Mouse (Mus musculus) layer of hippocampus, postnatal 10 days (tissue): ENCODE results near the gene Pex3. TPM values are rescaled to one million over a fixed set of nuclear protein-coding genes. Genes with fewer than 3 reads are reported as not detected.
A peak's percentile ranks its signal among the peaks of the same experiment; 100 is the strongest.

Experiments used
- DNase-seq, 2 experiments: peaks; one replicate each; pipeline ENCODE4 v3.0.0; 2021; ENCODE audit warnings: low spot score in 2 of 2
- long read RNA-seq: library from polyadenylated mRNA; stranded (forward); transcript quantifications from one replicate; pipeline ENCODE4 v2.0.0, GENCODE M21; 2023
- total RNA-seq, 2 experiments: library from RNA; stranded (reverse); gene quantifications; 2 replicates each; pipeline ENCODE4 v1.2.3; 2021

Pex3 gene
- 10 to 100 TPM; 24.5 to 28.3 TPM for total RNA-seq
- long read RNA-seq, transcript Pex3-201 (12 exons, 2,129 nt) = major isoform, 27 of 36 reads
- long read RNA-seq, partial matches to known transcripts = 3 of 36 reads
- long read RNA-seq, other reads (novel, unspliced or antisense) = 5 of 36 reads

GRCm38 (mm10) chr10:13552646-13553497 lies at the start of gene Pex3, which contains the start of gene Adat2:
Pex3 (minus strand) TSS chr10:13553142.
Adat2 (plus strand) TSS chr10:13552894.
- peak; percentile 93 to 94 for DNase-seq

GRCm38 (mm10) chr10:13600926-13601325 lies 48.0 kb upstream of the Pex3 start:
- DNase-seq = no peak

GRCm38 (mm10) chr10:13597491-13597890 lies 44.5 kb upstream of the Pex3 start:
- DNase-seq = no peak

DNA sequence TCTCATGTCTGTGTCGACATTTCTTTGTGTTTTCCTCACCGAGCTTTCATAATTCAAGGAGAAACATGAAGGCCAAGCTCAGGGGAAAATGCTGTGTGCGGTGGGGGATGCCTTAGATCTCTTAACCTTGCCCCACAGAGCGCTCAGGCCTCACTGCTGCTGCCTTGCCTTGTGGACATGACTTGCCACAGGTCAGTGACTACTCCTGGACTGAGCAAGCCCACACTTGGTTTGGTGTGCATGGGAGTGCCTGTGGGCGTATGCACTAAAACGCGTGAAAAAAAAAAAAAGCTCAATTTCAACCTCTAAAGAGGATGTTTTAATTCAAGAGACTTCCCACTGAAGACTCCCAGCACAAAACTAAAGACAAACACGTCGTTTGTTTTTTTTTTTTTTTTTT lies 43.9 kb upstream of the Pex3 start:
- DNase-seq = no peak

DNA sequence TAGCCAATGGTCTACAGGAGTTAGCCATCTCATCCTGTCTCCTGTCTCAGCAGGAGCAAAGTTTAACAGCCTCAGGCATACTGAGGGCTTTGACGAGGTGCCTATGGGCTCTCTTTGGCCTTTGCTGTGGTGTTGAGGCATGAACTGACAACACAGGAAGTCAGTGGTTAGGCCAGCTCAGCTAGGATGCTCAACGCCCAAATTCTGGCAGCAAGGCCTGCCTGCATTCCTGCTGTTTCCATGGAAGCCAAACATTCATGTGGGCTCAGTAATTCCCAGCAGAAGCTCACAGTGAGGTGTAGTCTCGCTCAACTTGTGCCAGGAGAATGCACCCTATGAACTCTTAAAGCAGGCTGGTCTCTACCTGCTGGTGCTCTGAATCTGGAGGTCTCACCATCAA lies 43.1 kb upstream of the Pex3 start:
- peak; percentile 12 to 27 for DNase-seq

GRCm38 (mm10) chr10:13593529-13593928 lies 40.6 kb upstream of the Pex3 start:
- no peak for DNase-seq

DNA sequence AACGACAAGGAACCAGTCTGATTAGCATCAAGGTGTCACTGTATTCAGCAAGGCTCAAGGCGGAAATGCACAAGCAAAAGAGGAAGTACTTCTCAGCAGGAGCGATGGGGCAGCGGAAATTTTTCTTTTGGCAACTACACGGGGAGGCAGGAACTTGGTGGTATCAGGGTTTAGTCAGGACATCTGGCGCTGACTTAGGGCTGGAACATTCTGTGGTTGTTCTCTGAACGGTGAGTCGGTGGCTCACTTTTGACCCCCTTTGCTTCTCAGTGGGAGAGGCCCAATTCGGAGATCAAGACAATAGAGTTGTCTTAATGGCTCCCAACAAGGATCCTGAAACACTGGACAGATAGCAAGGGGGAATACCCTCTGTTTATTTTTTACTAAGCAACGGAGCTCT lies 39.3 kb upstream of the Pex3 start:
- no peak for DNase-seq

DNA sequence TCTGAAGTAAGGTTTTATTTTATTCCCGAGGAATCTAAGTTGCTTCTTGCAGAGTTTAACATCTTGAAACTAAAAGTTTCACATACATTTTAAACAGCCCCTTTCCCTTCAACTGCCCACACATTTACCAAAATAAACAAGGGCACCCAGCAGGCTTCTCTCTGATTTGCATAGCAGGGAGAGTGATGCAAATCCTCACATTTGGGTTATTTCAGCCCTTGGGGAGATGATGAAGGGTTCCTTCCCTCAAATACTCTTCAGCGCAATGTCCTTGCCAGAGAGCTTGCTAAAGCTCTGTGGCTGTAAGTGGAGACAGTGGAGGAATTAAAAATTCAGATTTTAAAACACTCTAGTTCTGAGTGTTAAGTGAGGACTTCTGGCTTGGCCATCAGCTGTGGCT lies 35.0 kb upstream of the Pex3 start:
- DNase-seq = peak in 1 of 2 experiments; percentile 5

DNA sequence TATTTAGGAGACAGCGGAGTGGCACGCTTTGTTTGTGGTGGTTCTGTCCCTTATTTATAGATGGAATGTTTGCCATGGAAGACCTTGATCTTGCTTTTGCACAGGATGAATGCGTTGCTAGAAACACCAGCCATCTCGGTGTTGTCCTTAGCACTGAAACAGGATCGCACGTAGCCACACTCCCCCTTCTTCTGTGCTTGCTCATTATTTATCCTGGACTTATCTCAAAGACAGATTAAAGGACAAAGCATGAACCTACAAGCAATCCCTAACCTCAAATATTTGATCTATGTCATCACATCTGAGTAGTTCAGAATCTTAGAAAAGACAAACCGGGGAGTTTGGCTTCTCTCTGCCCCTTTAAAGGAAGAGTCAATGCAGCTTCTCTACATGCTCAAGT lies 24.2 kb upstream of the Pex3 start:
- no peak for DNase-seq

GRCm38 (mm10) chr10:13572410-13572809 lies 19.5 kb upstream of the Pex3 start:
- no peak for DNase-seq

GRCm38 (mm10) chr10:13572003-13572402 lies 19.1 kb upstream of the Pex3 start:
- no peak for DNase-seq

GRCm38 (mm10) chr10:13570697-13571538 lies 18.0 kb upstream of the Pex3 start:
- no peak for DNase-seq

- no peak for DNase-seq
Measured at GRCm38 (mm10) chr10:13569818-13570217, 16.9 kb upstream of the Pex3 start.

GRCm38 (mm10) chr10:13566393-13566792 lies 13.5 kb upstream of the Pex3 start:
- no peak for DNase-seq

DNA sequence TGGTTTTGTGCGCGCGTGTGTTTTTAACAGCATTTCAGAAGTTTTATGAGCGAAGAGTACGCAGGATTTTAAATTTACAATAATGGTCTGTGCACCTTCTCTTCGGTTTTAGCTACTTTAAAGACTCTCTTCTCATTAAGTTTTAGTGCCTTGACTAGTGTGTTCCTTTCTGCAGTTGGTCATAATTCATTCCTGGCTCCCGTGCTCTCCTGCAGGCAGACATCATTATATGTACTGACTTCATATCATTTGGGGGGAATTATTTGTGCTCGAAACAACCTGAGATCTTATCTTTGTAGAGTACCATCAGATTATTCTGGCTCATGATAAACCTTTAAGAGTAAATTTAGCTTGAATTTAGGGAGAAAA lies 12.1 kb upstream of the Pex3 start:
- no peak for DNase-seq

GRCm38 (mm10) chr10:13564364-13565079 lies 11.6 kb upstream of the Pex3 start:
- peak; percentile 76 to 85 for DNase-seq

DNA sequence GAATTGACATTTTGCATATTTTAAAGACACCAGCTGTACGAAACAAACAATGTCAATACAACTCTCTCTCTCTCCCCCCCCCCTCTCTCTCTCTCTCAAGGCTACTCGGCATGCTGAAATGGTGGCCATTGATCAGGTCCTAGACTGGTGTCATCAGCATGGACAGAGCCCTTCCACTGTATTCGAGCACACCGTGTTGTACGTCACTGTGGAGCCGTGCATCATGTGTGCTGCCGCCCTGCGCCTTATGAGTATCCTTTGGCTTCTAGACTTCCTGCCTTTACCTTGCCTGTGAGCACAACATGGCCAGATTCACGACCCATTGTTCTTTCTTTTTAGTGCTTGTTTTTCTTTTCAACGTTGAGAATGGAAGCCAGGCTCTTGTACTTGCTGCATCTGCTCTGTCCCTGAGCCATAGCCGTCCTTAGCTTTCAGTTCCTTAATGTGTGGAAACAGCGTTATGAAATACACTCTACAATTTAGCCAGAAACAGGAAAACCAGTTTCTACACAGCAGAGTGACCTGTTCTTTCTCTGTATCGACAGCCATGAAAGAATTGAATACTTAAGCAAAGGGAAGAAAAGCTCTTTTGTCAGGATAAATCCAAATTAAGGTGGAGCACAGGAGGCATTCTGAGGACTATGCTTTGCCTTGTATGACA lies 7.2 kb upstream of the Pex3 start:
- DNase-seq = no peak

DNA sequence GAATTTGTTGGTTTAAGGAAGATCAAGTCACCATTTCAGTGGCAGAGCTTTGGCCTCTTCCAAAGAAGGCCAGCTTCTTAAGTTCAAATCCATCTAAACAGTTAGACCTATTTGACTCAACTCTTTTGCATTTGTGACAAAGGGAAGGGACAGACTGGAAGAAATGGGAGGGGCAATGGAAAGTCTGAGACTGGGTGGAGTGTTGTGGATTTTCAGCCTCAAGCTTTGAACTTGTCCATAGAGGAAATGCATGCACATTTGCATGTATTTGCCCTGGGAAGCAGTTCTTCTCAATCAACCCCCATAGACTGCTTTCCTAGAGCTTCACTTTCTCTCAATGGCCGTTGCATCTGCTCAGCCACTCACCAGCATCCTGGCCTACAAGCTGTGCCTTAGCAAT lies 1.4 kb upstream of the Pex3 start:
- DNase-seq = no peak

- no peak for DNase-seq
Measured at GRCm38 (mm10) chr10:13553498-13553985, 600 bp upstream of the Pex3 start.

DNA sequence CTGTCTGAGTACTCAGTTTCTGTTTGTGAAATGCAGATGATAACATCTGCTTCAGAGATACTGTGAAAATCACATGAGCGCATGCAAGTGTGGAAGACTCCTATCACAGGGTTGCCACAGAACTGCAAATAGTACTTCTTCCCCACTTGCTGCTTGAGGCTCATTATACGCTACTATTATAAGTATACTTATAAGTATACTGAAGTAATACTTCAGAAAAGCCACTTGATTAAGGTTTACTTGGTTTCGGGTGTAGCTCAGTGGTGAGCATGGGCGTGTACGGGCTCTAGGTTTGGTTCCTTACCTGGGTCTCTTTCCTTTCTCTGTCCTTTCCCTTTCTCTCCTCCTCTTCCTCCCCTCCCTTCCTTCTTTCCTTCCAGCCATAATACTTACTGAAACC lies 11.2 kb downstream of the Pex3 start:
- no peak for DNase-seq
